Mouse (Mus musculus) heart, adult 8-10 months (tissue): Measurements from ENCODE around the gene Cspg4. TPM values are rescaled to one million over a fixed set of nuclear protein-coding genes. Genes with fewer than 3 reads are reported as not detected.

Source experiments
- DNase-seq: peaks from one replicate; pipeline ENCODE4 v3.0.0; 2022; ENCODE audit warnings: low spot score
- total RNA-seq, 4 experiments: library from RNA; stranded (reverse); gene quantifications; 2 replicates each; pipeline ENCODE4 v1.2.4; 2022

The Cspg4 gene
- total RNA-seq, 4 experiments from 2014 or later: 9.4 to 14.7 (median 10.7) TPM

DNA sequence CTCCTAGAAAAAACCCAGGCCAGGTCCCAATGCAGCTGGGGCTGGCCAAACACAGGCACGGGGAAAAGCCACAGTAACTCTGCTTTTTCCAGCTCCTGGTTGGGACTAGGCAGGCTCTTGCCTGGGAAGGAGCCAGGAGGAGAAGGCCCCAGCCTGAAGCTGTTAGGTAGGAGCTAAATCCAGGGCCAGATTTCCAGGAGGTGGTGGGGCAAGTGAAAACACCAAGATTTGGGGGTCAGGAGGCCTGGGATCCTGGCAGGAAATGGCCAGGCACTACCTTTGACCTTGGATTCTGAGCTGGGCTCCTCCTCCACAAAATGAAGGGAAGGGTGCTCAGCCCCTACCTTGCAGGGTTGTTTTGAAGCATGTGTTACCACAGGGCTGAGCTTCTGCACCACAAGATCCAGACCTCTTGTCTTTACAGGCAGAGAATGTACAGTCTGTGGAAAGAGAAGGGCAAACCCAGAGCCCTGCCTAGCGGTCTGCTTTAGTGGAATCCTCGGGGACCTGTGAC is 560 bp upstream of the Cspg4 start, which contains the start of gene Odf3l1:
TSS of gene Odf3l1 (minus strand) at position 464 of the 514 bp plus-strand sequence.
- no peak for DNase-seq

DNA sequence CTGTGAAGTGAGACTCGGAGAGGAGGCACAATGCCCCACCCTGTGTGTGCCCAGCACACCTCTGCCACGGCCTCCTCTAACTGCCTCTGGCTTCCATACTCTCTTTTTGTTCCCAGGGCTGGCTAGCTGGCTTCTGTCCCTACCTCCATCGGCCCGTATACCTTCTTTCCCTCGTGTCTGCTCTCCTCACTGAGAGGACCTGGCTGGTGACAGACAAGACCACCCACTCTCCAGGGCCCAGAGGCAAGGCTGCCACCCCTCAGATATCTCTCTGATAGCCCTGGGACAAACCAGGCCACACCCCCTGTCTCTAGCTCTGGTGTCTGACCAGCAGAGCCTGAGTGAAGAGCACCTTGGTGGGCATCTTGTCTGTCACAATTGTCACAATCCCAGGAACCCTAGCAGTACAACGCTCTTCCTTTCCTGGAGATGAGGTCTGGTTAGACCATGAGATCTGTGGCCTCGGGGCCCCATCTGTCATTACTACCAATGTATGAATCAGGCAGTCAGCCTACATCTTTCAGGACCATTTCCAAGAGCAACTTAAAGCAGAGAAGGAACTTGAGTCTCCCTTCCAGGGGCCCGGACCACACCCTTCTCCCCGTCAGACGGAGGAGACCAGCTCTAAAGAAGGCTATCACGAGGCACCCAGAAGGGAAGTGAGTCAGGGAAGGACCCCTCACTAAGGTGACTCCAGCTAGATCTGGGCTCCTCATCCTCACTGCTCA is 1.0 kb downstream of the Cspg4 start:
- DNase-seq: no peak

- no peak for DNase-seq
Observed at GRCm38 (mm10) chr9:56866430-56866829, 1.6 kb downstream of the Cspg4 start.

DNA sequence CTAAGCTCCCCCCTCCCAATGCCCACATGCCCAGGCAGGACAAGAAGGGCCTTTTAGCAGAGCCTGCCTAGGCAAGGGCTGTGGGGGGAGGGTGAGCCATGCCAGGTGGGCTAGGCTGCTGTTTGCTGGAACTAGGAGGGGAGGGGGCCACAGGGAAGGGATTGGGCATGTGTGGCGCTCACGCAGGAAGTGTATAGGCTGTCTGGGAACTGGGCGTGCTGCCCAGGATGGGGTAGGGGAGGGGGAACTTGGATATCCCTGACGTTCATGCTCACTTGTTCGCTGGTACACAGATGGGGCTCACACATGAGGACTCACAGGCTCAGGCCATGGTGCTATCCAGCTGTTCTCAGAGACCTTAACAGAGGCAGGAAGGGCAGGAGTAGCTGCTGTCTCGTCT is 3.5 kb downstream of the Cspg4 start:
- DNase-seq: no peak

GRCm38 (mm10) chr9:56869552-56869951 is 4.7 kb downstream of the Cspg4 start:
- DNase-seq: no peak

DNA sequence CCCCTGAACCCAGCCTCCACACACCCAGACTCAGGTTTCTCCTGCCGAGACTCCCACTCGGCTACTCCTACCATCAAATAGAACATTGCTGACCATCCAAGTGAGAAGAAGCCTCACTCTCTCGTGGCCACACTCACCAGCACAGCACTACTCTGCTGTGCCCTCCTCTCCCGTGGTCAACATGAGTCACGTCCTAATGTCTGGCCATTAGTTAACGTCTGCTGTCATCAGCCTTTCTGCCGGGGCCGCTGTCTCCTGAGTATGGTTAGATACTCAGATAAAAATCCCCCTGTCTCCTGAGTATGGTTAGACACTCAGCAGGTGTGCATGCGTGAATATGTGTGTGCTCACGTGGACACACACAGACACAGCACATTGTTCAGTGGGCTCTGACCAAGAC is 5.9 kb downstream of the Cspg4 start:
- no peak for DNase-seq

DNA sequence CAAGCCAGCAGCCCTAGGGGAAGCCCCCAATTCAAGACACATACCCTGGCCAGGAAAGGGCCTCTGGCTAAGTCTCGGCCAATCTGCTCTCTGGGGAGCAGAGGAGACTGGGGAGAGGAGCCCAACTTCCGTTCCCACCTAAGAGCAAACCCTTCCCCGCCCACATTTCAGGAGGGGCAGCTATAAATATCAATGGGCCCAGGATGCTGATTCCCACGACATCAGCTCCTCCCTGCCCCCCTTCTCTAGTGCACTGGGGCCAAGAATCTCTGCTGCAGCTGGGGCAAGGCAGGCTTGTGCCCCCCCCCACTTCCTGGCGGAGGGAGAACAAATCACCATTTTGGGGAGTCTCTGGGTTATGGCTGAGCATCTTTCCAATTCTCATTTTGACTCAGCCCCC is 6.4 kb downstream of the Cspg4 start:
- DNase-seq: peak; percentile 66

DNA sequence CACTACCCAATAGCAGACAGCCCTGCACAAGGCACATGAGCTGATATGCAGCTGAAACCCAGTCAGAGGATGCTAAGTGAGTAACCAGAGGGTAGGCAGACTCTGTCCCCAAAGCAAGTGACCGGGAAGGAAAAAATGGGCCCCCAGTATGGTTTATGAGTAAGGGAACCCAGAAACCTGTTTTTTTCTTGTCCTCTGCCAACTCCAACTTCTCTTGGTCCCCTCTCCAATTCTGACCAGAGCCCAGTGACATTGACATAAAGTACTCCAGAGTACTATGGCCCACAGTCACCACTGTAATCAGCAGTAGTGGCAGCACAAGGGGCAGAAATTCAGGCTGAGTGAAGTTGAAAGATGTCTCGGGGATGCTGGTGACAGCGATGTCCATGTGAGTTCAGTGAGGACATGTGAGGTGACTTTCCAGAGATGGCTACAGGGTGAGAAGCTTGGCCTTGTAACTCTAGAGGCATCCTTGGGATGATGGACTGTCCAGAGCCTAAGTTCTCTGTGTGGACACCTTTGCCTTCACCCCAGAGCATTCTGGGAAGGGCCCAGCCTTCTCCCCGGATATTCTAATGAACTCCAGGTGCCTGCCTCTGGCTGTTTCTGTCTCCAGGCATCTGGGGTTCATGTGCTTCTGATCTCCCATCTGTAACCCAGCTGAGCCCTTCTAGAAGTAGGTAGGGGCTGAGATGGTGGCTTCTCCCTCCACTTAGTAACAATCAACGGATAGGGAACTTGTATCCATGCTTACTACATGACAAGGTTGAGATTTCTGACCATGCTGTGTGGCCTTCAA is 7.5 kb downstream of the Cspg4 start:
- DNase-seq: no peak

DNA sequence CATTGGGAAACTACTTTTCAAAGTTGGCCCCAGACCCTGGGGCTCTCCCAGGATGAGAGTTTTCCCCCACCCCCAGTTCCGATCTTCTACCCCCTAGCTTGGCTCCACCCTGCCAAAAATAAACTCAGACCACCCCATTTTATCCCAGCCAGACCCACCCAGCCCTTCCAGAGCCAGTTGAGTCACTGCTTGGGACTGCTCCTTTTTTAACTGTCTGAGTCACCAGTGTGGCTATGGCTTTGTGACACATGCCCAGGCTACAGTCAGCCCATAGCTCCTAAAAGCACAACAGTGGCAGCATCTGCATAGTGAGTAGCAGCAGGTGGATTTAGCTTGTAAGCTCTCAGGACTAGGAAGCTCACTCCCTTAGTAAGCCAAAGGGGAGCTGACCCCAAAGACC is 8.3 kb downstream of the Cspg4 start:
- DNase-seq: no peak

- no peak for DNase-seq
Observed at GRCm38 (mm10) chr9:56876784-56877183, 12.0 kb downstream of the Cspg4 start.

DNA sequence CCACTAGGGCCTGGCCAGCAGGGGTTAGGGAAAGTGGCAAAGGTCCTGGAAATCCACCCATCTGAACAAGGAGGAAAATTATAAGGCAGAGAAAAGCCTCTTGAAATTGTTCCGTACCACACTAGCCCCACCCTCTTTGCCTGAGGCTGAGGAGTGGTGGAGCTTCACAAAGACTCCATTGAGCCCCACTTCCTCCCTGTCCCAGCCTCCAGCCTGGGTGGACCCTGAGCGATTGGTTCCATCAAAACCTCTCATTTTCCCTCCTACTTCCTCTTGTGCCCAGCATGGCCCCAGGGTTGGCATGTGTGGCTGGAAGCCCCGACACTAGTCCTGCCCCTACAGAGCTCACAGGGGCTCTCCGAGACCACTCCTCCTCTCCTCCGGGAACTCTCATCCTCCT is 12.5 kb downstream of the Cspg4 start:
- no peak for DNase-seq

DNA sequence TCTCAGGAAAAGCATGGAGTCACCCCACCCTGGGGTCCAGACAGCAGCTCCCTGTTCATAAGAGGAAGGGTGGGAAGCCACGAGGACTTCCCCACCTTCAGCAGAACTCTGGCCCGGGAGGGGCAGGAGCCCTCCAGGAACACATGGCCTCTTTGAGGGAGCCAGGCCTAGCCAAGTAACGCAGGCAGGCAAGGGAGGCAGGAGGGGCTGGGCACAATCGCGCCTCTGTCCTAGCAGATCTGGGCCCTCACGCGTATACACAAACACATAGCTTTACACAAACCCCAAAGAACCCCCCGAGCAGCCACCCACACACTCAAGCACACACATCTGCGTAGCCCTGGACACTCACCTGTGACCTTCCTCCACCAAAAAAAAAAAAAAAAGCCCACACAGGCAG is 16.0 kb downstream of the Cspg4 start:
- no peak for DNase-seq

- no peak for DNase-seq
Observed at GRCm38 (mm10) chr9:56881539-56882082, 16.8 kb downstream of the Cspg4 start.

- DNase-seq: no peak
Observed at GRCm38 (mm10) chr9:56882283-56882682, 17.4 kb downstream of the Cspg4 start.

DNA sequence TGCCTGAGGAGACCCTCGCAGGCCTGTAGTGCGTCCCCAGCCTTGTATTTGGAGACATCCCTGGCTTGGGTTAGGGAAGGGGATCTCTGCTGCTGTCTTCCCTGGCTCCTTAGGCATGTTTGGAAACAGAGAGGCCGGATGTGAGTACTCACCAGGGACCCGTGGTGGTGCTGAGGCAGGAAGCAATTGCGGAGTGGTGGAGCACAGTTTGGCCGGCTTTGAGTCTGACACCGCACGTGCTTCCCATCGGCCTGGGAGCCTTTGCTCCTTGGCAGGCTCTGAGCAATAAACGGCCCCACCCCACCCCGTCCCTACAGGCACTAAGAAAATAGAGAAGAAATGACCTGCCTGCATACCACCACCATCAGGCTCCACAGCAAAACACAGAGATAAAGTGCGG is 18.0 kb downstream of the Cspg4 start:
- DNase-seq: peak; percentile 79

DNA sequence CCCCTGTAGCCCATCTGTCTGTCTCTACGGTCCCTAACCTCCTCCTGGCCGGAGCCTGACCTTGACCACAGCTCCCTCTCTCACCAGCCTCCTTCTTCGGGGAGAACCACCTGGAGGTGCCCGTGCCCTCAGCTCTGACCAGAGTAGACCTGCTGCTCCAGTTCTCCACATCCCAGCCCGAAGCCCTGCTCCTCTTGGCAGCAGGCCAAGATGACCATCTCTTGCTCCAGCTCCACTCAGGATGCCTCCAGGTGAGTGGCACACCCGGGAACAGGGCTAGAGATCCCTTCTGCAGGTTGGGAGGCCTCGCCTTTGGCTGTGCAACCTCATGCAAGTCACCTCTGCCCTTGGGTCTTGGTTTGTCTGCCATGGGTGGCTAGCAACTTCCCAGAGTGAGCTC is 18.6 kb downstream of the Cspg4 start:
- no peak for DNase-seq

- DNase-seq: no peak
Observed at GRCm38 (mm10) chr9:56884328-56884727, 19.5 kb downstream of the Cspg4 start.

GRCm38 (mm10) chr9:56886113-56886512 is 21.3 kb downstream of the Cspg4 start:
- no peak for DNase-seq

- DNase-seq: no peak
Observed at GRCm38 (mm10) chr9:56886601-56887000, 21.8 kb downstream of the Cspg4 start.

DNA sequence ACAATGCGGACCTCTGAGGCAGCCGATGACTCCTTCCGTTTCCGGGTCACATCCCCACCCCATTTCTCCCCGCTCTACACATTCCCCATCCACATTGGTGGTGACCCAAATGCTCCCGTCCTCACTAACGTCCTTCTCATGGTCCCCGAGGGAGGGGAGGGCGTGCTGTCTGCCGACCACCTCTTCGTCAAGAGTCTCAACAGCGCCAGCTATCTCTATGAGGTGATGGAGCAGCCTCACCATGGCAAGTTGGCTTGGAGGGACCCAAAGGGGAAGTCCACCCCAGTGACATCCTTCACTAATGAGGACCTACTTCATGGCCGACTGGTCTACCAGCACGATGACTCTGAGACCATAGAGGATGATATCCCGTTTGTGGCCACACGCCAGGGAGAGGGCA is 22.7 kb downstream of the Cspg4 start:
- DNase-seq: no peak

- peak; percentile 82 for DNase-seq
Observed at GRCm38 (mm10) chr9:56889817-56890216, 25.0 kb downstream of the Cspg4 start.

- DNase-seq: no peak
Observed at GRCm38 (mm10) chr9:56890522-56891250, 25.9 kb downstream of the Cspg4 start.
